Mouse (Mus musculus): Measurements from ENCODE around the gene Tmem222.

DNA sequence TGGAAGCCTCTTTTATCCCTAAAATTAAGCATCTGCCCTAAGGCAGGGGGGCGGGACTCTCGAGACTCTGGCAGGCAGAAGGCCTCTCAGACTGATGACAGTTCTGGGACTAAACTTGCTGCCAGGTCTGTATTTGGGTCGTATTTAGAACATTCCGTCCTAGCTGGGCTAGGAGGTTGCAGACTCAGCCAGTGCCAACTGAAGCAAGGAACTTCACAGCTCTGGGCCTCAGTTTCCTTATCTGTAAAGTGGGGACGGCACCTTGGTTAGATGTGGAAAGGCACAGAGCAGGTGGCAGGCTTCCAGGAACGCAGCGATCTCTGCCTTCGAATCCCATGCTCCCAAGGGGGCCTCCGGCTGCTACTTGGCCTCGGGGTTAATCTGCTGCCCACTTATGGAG lies 51.5 kb downstream of the Tmem222 start:
- no peak for TF ChIP-seq CTCF (conservative IDR thresholded peaks at IDR 0.05; ENCODE audit: insufficient read depth, insufficient read length, low read depth, low read length)
- no peak for TF ChIP-seq POLR2A (IDR thresholded peaks at IDR 0.05; ENCODE audit: low read depth, low read length)
